Mouse (Mus musculus) v-Abl transformed pro-B cells (cell line): ENCODE results near the gene Mgat5.

Experiments
- in situ Hi-C, 2 experiments: fragments of 400-800 bp; cut with MboI; formaldehyde crosslinking; loops; one replicate each; pipeline ENCODE4 v1.15.1; 2025; ENCODE audit not compliant: unreplicated experiment in 2 of 2

The Mgat5 gene

GRCm38 (mm10) chr1:127363638-127364037, 158.8 kb downstream of the Mgat5 start:
- in situ Hi-C loops = no loop called here

DNA sequence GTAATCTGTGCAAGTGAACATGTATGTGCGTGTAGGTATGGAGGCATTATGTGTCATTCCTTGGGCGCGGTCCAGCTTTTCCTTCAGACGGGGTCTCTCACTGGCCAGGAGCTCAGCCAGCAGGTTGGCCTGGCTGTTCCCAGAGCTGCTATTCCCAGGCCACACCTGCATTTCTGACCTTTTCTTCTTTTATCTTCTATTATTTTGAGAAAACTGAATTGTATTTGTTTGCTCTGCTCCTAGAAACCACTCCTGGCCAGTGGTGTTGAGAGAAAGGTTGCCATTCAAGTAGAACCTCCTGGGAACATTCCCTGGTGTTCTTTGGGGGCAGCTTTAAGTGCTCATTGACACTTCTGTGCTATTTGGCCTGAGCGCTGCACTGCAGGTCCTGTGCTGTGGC, 160.9 kb downstream of the Mgat5 start:
- in situ Hi-C loops = no loop called here

GRCm38 (mm10) chr1:127366111-127366510, 161.3 kb downstream of the Mgat5 start:
- in situ Hi-C loops = no loop called here

DNA sequence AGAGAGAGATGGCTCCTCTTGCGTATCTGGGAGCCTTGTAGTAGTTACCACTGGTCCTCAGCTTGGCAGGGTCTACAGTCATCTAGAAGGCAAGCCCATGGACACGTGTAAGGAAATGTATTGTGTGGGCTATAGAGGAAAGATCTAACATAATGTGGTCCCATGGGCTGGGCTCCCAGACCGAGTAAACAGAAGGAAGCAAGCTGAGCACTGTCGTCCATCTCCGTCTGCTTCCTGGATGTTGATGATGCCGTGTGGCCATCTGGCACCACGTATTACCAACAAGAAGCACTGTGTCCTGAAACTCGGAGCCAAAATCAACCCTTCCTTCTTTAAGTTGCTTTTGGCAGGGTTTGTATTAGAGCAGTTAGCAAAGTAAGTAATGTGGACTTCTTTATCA, 163.7 kb downstream of the Mgat5 start:
- in situ Hi-C loops = no loop called here

GRCm38 (mm10) chr1:127369538-127369937, 164.7 kb downstream of the Mgat5 start:
- in situ Hi-C loops = no loop called here

DNA sequence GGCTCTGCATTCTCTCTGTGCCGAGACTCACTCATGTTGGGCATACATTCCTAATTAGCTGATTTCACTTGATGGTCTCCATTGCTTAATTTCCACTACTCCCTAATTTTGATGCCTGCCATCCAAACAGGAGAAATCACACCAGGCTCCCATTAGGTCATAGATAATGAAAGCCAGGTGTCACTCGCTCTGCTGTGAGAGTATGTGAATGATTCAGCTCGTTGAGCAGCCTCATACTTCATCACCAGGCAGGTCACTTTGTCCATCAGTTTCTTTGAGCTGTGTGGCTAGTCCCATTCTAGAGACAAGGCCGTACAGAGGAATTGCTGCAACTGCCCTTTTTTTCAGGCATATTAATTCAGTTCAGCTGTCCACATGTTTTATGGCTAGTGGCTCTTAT, 167.3 kb downstream of the Mgat5 start:
- in situ Hi-C loops = no loop called here

GRCm38 (mm10) chr1:127373559-127373958, 168.7 kb downstream of the Mgat5 start:
- in situ Hi-C loops = no loop called here

DNA sequence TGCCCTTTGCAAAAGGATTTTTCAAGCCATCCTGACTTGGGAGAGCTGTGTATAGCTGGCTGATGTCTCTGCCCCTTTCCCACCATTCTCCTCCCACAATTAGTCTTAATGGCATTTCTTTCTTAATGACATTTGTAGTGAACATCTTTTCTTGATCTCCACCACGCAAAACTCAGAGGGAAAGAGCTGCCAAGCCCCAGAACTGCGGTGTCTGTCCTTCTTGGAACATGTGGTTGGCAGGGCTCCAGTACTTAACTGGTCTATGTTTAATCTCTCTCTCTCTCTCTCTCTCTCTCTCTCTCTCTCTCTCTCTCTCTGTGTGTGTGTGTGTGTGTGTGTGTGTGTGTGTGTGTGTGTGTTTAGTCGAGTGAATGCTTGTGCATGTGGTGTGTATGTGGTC, 169.3 kb downstream of the Mgat5 start:
- in situ Hi-C loops = no loop called here

DNA sequence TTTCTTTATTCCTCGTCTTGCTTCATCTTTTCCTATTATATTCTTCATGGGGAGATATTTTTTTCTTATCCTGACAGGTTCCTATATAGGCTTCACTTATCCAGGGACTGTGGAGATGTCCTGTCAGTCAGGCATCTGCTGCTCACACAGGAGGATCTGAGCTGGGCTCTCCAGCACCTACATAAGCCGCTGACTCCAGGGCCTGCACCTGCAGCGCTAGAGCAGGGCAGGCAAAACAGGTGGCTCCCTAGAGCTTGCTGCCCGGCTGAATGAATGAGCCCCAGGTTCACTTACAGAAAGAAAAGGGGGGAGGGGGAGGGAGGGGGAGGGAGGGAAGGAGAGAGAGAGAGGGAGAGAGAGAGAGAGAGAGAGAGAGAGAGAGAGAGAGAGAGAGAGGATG, 175.3 kb downstream of the Mgat5 start:
- in situ Hi-C loops = loop anchor here in 1 of 2 experiments (10.0 kb wide), 1 partner anchor 175 kb away; the partner anchor contains the start of gene Mgat5

- in situ Hi-C loops = loop anchor here in 1 of 2 experiments (10.0 kb wide), 1 partner anchor 176 kb away; the partner anchor contains the start of gene Mgat5
Observed at GRCm38 (mm10) chr1:127380749-127381501, 176.1 kb downstream of the Mgat5 start.

DNA sequence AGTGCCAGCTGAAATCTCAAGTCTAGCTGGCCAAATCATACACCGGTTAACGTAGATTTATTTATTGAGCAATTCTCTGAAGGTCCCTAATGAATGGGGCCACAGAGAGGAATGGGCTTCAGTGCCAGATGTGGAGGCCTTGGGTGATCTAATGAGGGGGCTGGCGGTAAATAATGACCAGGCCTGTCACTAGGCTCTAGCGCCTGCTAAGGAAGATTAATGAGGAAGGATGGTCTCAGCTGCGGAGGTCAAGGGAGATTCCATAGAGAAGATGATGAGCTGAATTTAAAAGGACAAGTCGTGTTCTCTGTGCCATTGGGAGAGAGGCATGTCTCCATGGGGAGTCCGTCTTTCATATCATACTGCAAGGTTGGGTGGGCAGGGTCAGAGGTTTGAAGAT, 178.3 kb downstream of the Mgat5 start:
- in situ Hi-C loops = loop anchor here in 1 of 2 experiments (10.0 kb wide), 1 partner anchor 178 kb away; the partner anchor contains the start of gene Mgat5

DNA sequence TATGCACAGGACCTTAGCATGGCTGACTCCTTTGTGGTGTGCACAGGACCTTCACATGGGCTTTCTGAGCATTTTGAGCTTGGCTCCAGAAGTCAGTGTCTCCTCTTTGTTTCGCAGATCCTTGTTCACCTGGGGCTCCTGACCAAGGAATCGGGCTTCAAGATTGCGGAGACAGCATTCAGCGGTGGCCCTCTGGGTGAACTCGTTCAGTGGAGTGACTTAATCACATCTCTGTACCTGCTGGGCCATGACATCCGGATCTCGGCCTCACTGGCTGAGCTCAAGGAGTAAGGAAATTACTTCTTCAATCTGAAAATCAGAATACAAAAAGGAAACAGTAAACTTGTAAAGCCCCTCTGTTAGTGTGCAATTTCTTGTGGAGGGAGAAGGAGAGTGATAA, 182.4 kb downstream of the Mgat5 start:
- in situ Hi-C loops = loop anchor here in 1 of 2 experiments (10.0 kb wide), 1 partner anchor 182 kb away; the partner anchor contains the start of gene Mgat5

- in situ Hi-C loops = loop anchor here in 1 of 2 experiments (10.0 kb wide), 1 partner anchor 183 kb away; the partner anchor contains the start of gene Mgat5
Observed at GRCm38 (mm10) chr1:127387661-127388060, 182.8 kb downstream of the Mgat5 start.

DNA sequence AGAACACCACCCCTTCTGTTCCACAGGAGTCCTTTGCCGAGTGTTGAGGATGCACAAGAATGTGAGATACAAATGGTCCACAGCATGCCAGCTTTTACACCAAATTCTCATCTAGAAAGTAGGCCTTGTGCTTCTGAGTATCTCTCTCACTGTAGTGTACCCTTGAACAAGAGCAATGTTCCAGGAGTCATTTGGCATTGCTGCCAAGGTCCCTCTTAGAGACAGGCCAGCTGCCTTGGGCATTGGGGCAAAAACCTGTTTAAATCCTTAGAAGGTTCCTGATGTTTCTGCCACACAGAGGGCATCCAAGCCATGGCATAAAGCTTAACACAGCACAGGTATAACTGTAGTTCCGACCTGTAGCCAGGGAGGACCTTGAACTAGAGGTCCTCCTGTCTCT, 189.9 kb downstream of the Mgat5 start:
- in situ Hi-C loops = no loop called here

GRCm38 (mm10) chr1:127395724-127396123, 190.9 kb downstream of the Mgat5 start:
- in situ Hi-C loops = no loop called here

- in situ Hi-C loops = no loop called here
Observed at GRCm38 (mm10) chr1:127396569-127397349, 191.9 kb downstream of the Mgat5 start.

- in situ Hi-C loops = no loop called here
Observed at GRCm38 (mm10) chr1:127397396-127397795, 192.6 kb downstream of the Mgat5 start.

- in situ Hi-C loops = no loop called here
Observed at GRCm38 (mm10) chr1:127398186-127398585, 193.4 kb downstream of the Mgat5 start.

GRCm38 (mm10) chr1:127400198-127400597, 195.4 kb downstream of the Mgat5 start:
- in situ Hi-C loops = no loop called here

GRCm38 (mm10) chr1:127400666-127401065, 195.9 kb downstream of the Mgat5 start:
- in situ Hi-C loops = no loop called here

DNA sequence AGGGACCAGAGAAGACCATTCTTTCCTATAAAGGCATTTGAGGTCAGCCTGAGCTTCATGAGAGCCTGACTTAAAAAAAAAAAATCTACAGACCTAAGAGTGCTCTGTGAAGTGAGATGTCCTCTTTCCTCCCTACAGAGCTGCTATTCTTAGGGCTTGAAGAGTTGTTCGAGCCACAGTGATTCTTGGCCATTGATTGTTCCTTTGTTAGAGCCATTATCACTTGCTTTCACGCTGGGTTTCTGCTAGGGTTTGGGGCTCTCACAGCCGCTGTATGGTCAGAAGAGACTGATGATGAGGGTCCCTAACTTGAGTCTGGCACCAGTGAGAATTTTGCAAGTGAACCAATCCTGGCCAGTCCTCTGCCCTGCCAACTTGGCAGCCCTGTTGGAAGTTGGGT, 199.8 kb downstream of the Mgat5 start:
- in situ Hi-C loops = loop anchor here in 1 of 2 experiments (5.0 kb wide), 1 partner anchor 97 kb away; no protein-coding TSS in a partner anchor
